Mouse (Mus musculus) CD8-positive naive resting alpha-beta T cell, adult 57 days (primary cell): Measurements from ENCODE around the gene Npm1. TPM values are rescaled to one million over a fixed set of nuclear protein-coding genes. Genes with fewer than 3 reads are reported as not detected.

Experiments used
- total RNA-seq: library from RNA; stranded (reverse); gene quantifications from one replicate; pipeline ENCODE4 v1.2.4, GENCODE M21; 2023

The Npm1 gene
- total RNA-seq = 780 TPM

GRCm38 (mm10) chr11:33162998-33163506 lies at the start of gene Npm1:
Gene Npm1, minus strand, starts transcription at chr11:33163206.

GRCm38 (mm10) chr11:33203383-33204328 lies 40.6 kb upstream of the Npm1 start, which contains the start of gene Tlx3:
Gene Tlx3, minus strand, starts transcription at chr11:33203589.

GRCm38 (mm10) chr11:33147171-33147571 lies 15.8 kb downstream of the Npm1 start, which contains the start of gene Fgf18:
Gene Fgf18, minus strand, starts transcription at chr11:33147400.

Other genes starting within 250 kb of the Npm1 start
- not detected for gene Fgf18, start 15.8 kb downstream of the Npm1 start, total RNA-seq
- not detected for gene Tlx3, start 40.4 kb upstream of the Npm1 start, total RNA-seq
- not detected for gene Gm12117, start 113.5 kb upstream of the Npm1 start, total RNA-seq